Mouse (Mus musculus) lung, adult 2 months (tissue): ENCODE data around the gene Ankrd27. TPM values are rescaled to one million over a fixed set of nuclear protein-coding genes. Genes with fewer than 3 reads are reported as not detected.

Experiments used
- DNase-seq: peaks from one replicate; pipeline ENCODE4 v3.0.0; 2022
- H3K4me1 ChIP-seq: fragments of 200-500 bp; 2 replicates; pipeline ENCODE4 v1.6.1; 2011; ENCODE audit warnings: low read length; ENCODE audit not compliant: control insufficient read depth, insufficient read depth
- H3K4me3 ChIP-seq: fragments of 200-500 bp; replicated peaks from 2 replicates; pipeline ENCODE3; 2011; ENCODE audit warnings: low read depth, mild to moderate bottlenecking, control low read depth, low read length; ENCODE audit errors: extremely low read depth
- CTCF ChIP-seq: fragments of 200-500 bp; IDR thresholded peaks from 2 replicates; pipeline ENCODE4 v1.5.1; 2011; ENCODE audit warnings: mild to moderate bottlenecking, low read length, control low read depth; ENCODE audit not compliant: insufficient read depth
- POLR2A ChIP-seq: fragments of 200-500 bp; IDR thresholded peaks from 2 replicates; pipeline ENCODE4 v1.6.1; 2011; ENCODE audit warnings: low read depth, mild to moderate bottlenecking, control low read depth, low read length, borderline replicate concordance; ENCODE audit errors: extremely low read depth
- WGBS: fragments of 180-500 bp; shearing (Covaris S2); methylation state at CpG from one replicate; pipeline ENCODE4 v1.1.7; 2018; 5-methylcytosine and 5-hydroxymethylcytosine counted together
- polyA plus RNA-seq: library from polyadenylated mRNA; depleted of rRNA; stranded (reverse); fragments of >200 nt; gene quantifications from 2 replicates; pipeline ENCODE4 v1.2.3, GENCODE M21; 2012; rRNA removed

Ankrd27 gene
- polyA plus RNA-seq = 23.4 and 28.7 TPM in 2 replicates

GRCm38 (mm10) chr7:35586055-35586905 is at the start of gene Ankrd27:
TSS of gene Ankrd27 (plus strand) at chr7:35586244.
- under 1% methylated on average over 49 of the region's 49 CpGs for WGBS
- H3K4me3 ChIP-seq = peak within 1 kb of the TSS; percentile 89
- TF ChIP-seq POLR2A = peak; percentile 75; the same call in 1 of the 2 replicates
- no peak for TF ChIP-seq CTCF
- DNase-seq = peak; percentile 93
- peaks cover 9% of the 10 kb centered on the region for H3K4me1 ChIP-seq

- H3K4me1 ChIP-seq = no peaks in the 10 kb centered on the region
- WGBS = 92% methylated on average over 17 of the region's 17 CpGs
- no peak within 1 kb of the TSS for H3K4me3 ChIP-seq
- TF ChIP-seq POLR2A (no peak), CTCF (no peak)
- no peak for DNase-seq
Observed at GRCm38 (mm10) chr7:35537562-35537961, 48.5 kb upstream of the Ankrd27 start, which contains the start of gene Tdrd12. TSS of gene Tdrd12 (minus strand) at chr7:35537745.

- WGBS = 33% methylated on average over 4 of the region's 4 CpGs
- Histone ChIP-seq H3K4me3 (no peak overlapping the region), H3K4me1 (no peaks in the 10 kb centered on the region)
- TF ChIP-seq CTCF = peak; percentile 74
- no peak for TF ChIP-seq POLR2A
- DNase-seq = peak; percentile 39
Observed at GRCm38 (mm10) chr7:35545881-35546280, 40.2 kb upstream of the Ankrd27 start.

GRCm38 (mm10) chr7:35553751-35554604 is 32.1 kb upstream of the Ankrd27 start:
- DNase-seq = no peak
- TF ChIP-seq POLR2A (no peak), CTCF (no peak)
- Histone ChIP-seq H3K4me3 (no peak overlapping the region), H3K4me1 (peaks cover 3% of the 10 kb centered on the region; the same call in 1 of the 2 replicates)
- WGBS = 56% methylated on average over 10 of the region's 10 CpGs

GRCm38 (mm10) chr7:35554605-35555175 is 31.4 kb upstream of the Ankrd27 start:
- TF ChIP-seq POLR2A (no peak), CTCF (no peak)
- peak; percentile 7 for DNase-seq
- Histone ChIP-seq H3K4me3 (peak overlapping the region; percentile 82), H3K4me1 (peaks cover 3% of the 10 kb centered on the region; the same call in 1 of the 2 replicates)
- 3% methylated on average over 28 of the region's 28 CpGs for WGBS

- Histone ChIP-seq H3K4me1 (peaks cover 3% of the 10 kb centered on the region; the same call in 1 of the 2 replicates), H3K4me3 (peak overlapping the region; percentile 82)
- peak; percentile 85 for DNase-seq
- under 1% methylated on average over 93 of the region's 93 CpGs for WGBS
- TF ChIP-seq CTCF = no peak
- peak; percentile 73 for TF ChIP-seq POLR2A
Observed at GRCm38 (mm10) chr7:35555224-35556204, 30.5 kb upstream of the Ankrd27 start.

GRCm38 (mm10) chr7:35556205-35556603 is 29.8 kb upstream of the Ankrd27 start, which contains the start of gene Nudt19:
TSS of gene Nudt19 (minus strand) at chr7:35556304.
- no peak for DNase-seq
- TF ChIP-seq POLR2A = no peak
- WGBS = 56% methylated on average over 4 of the region's 4 CpGs
- Histone ChIP-seq H3K4me3 (peak within 1 kb of the TSS; percentile 82), H3K4me1 (peaks cover 3% of the 10 kb centered on the region; the same call in 1 of the 2 replicates)

GRCm38 (mm10) chr7:35556905-35557304 is 29.1 kb upstream of the Ankrd27 start:
- Histone ChIP-seq H3K4me1 (peaks cover 3% of the 10 kb centered on the region; the same call in 1 of the 2 replicates), H3K4me3 (no peak overlapping the region)
- WGBS = 88% methylated on average over 5 of the region's 5 CpGs
- no peak for DNase-seq
- no peak for TF ChIP-seq POLR2A
